Mouse (Mus musculus) inflammation-experienced regulatory T-cells, adult 6 months (primary cell): ENCODE data around the gene Supt7l. TPM values are rescaled to one million over a fixed set of nuclear protein-coding genes. Genes with fewer than 3 reads are reported as not detected.
"Not testable (repeated sequence)": the region's sequence is repeated elsewhere in the genome, so short reads cannot be mapped to it uniquely, and the experiment has no call there.

ENCODE experiments used
- ATAC-seq: one replicate; pipeline ENCODE4 v1.8.0; 2017
- polyA plus RNA-seq, 3 experiments: library from polyadenylated mRNA; unstranded; fragments of 100-300 nt; shearing (Covaris generic); gene quantifications; one replicate each; pipeline ENCODE4 v1.2.1; 2017

Gene Supt7l
- 10 to 100 TPM; 17.1 to 23.1 (median 18.4) TPM for polyA plus RNA-seq

DNA sequence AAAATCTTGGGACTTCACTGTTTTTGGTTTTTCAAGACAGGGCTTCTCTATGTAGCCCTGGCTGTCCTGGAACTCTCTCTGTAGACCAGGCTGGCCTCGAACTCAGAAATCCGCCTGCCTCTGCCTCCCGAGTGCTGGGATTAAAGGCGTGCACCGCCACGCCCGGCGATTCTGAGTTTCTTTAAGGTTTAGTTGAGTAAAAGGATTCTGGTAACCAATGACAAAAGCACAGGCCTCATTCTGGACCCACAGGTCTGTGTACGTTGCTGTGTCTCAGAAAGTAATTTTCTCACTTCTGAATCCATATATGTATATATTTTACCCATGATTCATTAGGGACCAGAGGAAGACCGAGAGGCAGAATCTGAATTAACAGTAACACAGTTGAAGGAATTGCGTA lies at the start of gene Supt7l:
Gene Supt7l (minus strand): TSS at position 101 of the 400 bp plus-strand sequence.
- not testable (repeated sequence) for ATAC-seq

- ATAC-seq, result peak; percentile 95
These were observed 49.0 kb upstream of the Supt7l start for GRCm38 (mm10) chr5:31576539-31576975.

DNA sequence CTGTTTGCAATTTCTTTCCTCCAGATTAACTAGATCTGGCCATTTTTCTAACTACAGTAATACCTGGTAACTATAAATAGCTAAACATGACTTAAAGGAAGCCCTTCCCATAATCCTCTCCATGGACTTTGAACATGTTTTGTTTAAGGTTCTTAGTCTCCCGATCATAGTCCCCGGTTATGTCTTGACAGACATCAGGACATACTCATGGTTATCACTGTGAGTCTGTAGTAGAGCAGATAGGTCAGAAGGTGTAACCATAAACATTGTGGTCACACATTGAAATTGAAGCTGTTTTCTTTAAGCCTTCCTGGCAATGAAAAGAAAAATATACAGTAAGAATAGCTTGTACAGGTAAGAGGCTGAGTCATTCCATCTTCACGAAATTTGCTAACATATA lies 46.1 kb upstream of the Supt7l start:
- no peak for ATAC-seq

DNA sequence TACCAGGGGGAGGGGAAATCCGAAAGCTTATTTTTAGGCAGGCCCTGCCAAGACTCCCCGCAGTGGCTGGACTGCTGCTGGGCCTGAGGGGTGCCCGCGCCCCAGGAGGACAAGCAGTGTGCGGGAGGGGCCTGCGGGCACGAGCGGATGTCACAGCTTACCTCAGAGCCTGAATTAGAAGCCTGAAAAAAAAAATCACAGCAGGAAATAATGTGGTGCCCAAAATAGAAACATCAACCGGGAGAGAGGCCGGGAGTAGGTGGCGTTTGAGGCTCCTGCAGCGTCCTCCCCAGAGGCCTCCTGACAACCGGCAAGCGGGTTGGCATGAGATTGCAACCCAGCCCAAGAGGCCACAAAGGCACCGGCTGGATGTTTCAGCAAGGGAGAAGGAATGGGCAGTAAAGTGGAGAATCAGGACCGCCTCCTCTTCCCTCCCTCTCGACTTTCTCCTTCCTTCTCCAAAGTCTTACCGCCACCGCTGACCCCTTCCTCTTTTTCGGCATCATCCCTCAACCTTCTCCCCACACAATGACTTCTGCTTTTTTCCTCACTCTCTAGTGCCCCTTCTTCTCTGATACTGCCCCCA lies 43.5 kb upstream of the Supt7l start:
- no peak for ATAC-seq

DNA sequence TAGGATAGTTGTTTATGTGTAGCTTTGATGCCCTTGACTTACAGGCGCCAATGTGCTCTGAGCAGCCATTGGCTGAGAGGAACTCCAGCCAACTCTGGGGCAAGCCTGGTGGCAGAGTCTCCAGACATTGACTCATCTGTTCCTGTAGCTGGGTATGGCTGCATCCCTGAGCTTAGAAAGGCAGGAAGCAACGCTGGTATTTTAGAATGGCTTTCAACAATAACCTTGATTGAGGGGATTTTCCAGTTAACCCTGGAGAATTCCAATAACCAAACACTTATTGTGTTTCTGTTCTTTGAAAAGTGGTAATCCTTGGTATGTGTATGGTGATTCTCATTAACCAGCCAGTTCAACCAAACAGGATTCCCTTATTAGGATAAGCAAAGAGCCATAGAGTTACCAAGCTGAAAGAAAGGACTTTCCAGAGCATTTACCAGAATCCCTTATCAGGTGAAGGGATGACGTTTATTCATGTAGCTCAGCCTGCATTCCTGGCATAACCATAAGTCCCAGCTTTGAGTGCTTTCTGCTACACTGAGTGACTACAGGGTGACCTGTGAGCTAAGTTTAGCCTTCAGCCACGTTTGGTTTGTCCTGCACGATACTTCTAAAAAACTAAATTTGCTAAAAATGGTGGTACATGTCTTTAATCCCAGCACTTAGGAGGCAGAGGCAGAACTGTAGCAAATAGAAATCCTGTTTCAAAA lies 40.5 kb upstream of the Supt7l start:
- no peak for ATAC-seq

GRCm38 (mm10) chr5:31566457-31566856 lies 38.9 kb upstream of the Supt7l start:
- no peak for ATAC-seq

DNA sequence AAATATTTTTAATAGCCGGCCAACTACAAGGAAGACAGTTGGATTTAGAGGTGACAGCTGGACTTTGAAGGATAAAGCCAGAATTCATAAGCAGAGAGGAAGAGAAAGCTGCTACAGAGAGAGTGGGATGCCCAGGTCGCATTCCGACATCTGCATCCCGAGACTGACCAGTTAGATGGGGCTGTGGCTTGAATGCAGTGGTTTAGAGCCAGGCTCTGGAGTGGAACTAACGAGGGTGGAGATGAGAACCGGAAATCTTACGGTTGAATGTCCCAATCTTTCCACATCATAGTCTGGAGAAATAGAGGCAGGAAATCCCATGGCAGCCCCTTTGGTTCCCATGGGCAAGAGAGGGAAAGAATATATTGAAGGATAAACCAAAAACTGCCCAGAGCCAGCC lies 38.4 kb upstream of the Supt7l start:
- no peak for ATAC-seq

DNA sequence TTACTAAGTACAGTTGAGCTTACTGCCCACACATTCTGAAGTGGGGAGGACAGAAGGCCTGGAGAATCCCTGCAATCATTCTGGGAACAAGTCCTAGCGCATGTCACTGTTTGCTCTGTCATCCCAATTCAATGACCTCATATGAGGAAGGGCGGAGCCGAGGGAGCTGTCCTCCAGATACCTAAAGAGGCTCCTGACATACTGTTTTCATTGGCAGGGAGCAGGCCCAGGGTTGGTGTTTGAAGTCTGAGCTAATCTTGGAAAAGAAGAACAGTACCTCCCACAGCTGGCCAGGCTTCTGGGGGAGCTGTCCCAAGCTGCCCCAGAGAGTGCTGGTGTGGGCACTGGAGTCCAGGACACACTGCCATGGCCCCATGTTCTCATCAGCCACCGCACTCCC lies 37.4 kb upstream of the Supt7l start:
- no peak for ATAC-seq

DNA sequence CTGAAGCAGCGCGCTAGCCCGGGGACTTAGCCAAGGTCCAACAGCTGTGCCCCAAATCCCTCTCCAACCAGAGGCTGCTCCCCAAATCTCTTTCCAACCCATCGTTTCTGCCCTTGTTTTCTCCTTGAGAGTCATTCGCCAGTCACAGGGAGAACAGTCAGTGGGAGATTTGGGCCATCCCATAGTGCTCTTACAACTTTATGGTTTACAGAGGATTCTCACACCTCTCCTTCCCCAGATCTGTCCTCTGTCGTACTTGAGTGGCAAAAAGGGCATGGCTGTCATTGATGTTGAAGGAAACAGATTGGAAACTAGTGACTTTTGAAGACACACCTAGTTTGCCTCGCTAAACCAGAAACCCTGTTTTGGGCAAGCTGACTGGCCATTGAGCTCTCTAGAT lies 36.3 kb upstream of the Supt7l start:
- ATAC-seq, result no peak

GRCm38 (mm10) chr5:31563496-31563895 lies 35.9 kb upstream of the Supt7l start:
- peak; percentile 60 for ATAC-seq

GRCm38 (mm10) chr5:31562036-31562666 lies 34.5 kb upstream of the Supt7l start:
- no peak for ATAC-seq

GRCm38 (mm10) chr5:31560352-31560751 lies 32.7 kb upstream of the Supt7l start:
- no peak for ATAC-seq

GRCm38 (mm10) chr5:31559401-31559800 lies 31.8 kb upstream of the Supt7l start:
- ATAC-seq, result no peak

DNA sequence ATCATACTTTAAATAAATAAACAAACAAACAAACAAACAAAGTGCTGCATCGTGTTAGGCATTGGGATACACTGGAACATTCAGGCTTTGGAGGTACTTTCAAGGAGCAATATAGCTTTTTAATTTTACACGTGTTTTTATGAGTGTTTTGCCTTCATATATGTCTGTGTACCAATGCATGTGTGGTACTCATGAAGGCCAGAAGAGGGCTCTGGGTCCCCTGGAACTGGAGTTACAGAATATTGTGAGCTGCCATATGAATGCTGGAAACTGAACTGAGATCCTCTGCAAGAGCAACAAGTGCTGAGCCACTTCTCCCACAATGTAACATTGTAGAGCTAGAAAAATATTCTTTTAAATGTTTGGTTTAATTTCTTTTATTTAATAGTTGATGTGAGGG lies 7.6 kb upstream of the Supt7l start:
- ATAC-seq, result no peak

DNA sequence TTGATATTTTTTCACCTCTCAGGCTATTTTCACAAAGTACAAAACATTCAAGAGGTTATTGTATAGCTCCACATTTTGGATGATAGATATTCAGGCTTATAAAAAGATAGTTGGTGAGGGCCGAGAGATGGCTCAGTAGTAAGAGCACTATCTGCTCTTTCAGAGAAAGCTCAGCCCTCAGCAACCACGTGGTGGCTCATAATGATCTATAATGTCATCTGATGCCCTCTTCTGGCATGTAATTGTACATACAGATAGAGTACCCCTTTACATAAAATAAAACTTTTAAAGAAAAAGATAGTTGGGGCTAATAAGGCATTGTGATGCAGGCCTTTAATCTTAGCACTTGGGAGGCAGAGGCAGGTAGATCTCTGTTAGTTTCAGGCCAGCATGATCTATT lies 953 bp upstream of the Supt7l start:
- peak; percentile 35 for ATAC-seq

DNA sequence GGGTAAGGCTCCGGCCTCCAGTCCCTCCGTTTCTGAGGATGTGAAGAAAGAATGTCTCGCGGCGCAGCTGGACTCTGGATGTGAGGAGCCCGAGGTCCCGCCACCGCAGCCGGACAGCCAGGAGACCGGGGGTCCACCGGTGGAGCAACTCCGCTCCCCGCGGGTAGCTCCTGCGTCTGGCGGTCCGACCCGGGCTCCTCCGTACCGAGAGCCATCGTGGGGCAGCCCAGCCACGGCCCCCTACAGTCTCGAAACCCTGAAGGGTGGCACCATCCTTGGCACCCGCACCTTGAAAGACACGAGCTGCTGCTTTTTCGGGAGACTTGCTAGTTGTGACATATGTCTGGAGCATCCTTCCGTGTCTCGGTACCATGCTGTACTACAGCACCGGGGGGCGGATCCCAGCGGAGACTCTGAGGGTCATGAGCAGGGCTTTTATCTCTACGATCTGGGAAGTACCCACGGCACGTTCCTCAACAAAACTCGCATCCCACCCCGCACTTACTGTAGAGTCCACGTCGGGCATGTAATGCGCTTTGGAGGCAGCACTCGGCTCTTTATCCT lies 408 bp downstream of the Supt7l start:
- ATAC-seq, result peak; percentile 11

GRCm38 (mm10) chr5:31526354-31527116 lies 1.1 kb downstream of the Supt7l start, which contains the start of gene Slc4a1ap:
Gene Slc4a1ap, plus strand, starts transcription at chr5:31526995.
- peak; percentile 80 for ATAC-seq

GRCm38 (mm10) chr5:31520556-31520955 lies 7.1 kb downstream of the Supt7l start:
- peak; percentile 80 for ATAC-seq

DNA sequence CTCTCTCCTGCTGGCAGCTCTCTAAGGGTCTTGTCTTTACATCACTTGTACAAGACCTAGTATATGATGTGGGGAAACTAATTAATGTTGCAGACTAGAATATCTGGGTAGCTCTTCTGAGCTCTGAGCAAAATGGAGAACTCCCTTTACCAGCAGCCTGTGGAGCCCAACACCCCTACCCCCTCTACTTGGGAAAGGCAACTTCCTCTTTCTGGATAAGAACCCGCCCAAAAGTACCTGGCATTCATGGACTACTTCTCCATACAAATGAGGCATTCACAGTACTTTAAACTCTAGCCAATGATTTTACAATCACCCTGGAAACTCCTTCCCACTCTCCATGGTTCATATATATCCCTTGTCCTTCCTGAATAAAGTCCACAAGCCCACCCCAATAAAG lies 15.1 kb downstream of the Supt7l start:
- no peak for ATAC-seq

GRCm38 (mm10) chr5:31504843-31505242 lies 22.8 kb downstream of the Supt7l start:
- ATAC-seq, result no peak

GRCm38 (mm10) chr5:31494513-31495297 lies 32.9 kb downstream of the Supt7l start, which contains the start of gene Gpn1:
Gene Gpn1, plus strand, starts transcription at chr5:31494741.
- ATAC-seq, result peak; percentile 99

- no peak for ATAC-seq
These were observed 35.6 kb downstream of the Supt7l start for GRCm38 (mm10) chr5:31492031-31492430.
